Mouse (Mus musculus) C2C12 (cell line): ENCODE data around the gene Rimbp3.

Source experiments
- CEBPB ChIP-seq: IDR thresholded peaks from one replicate; pipeline ENCODE4 v1.6.1; 2011; ENCODE audit warnings: low read depth, mild to moderate bottlenecking, control low read depth, moderate library complexity
- CTCF ChIP-seq: IDR thresholded peaks from one replicate; pipeline ENCODE4 v1.5.1; 2011; ENCODE audit not compliant: control insufficient read depth, insufficient read depth, insufficient read length
- MAX ChIP-seq: IDR thresholded peaks from one replicate; pipeline ENCODE4 v1.6.1; 2011; ENCODE audit warnings: mild to moderate bottlenecking, control low read depth
- USF1 ChIP-seq: IDR thresholded peaks from one replicate; pipeline ENCODE4 v1.6.1; 2011; ENCODE audit warnings: low read depth, mild to moderate bottlenecking, control low read depth, moderate library complexity

GRCm38 (mm10) chr16:17175765-17176164 lies 32.6 kb upstream of the Rimbp3 start:
- TF ChIP-seq CEBPB (no peak), CTCF (no peak), MAX (no peak), USF1 (no peak)
